Mouse (Mus musculus): ENCODE results near the gene Slc7a1.
"Not testable (repeated sequence)": the region's sequence is repeated elsewhere in the genome, so short reads cannot be mapped to it uniquely, and the experiment has no call there.

The Slc7a1 gene

GRCm38 (mm10) chr5:148328982-148329381, 70.7 kb downstream of the Slc7a1 start:
- no peak for DNase-seq (ENCODE audit: extremely low spot score)

- not testable (repeated sequence) for DNase-seq (ENCODE audit: extremely low spot score)
Measured at GRCm38 (mm10) chr5:148326295-148326694, 73.4 kb downstream of the Slc7a1 start.

DNA sequence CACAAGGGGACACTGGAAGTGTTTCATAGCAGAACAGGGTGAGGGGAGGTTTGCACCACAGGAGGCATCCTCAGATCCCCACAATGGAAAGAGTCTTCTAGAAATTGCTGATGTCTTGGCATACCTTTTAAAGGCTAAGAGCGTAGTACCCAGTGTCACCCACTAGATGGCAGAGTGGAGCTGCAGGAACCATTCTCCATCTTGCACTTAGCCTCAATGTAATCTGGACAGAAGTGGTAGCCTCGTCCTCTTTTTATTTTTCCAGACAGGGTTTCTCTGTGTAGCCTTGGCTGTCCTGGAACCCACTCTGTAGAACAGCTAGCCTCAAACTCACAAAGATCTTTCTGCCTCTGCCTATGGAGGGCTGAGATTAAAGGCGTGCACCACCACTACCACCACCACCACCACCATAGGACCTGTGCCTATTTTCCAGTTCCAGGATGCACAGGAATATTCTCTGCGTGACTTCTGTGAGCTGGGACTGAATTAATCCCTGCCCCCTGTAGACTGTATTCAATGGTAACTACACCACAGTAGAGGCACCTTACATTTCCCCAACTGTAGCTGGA, 74.3 kb downstream of the Slc7a1 start:
- DNase-seq (ENCODE audit: extremely low spot score) = peak; percentile 39

- DNase-seq (ENCODE audit: extremely low spot score) = no peak
Measured at GRCm38 (mm10) chr5:148314931-148315330, 84.8 kb downstream of the Slc7a1 start.

DNA sequence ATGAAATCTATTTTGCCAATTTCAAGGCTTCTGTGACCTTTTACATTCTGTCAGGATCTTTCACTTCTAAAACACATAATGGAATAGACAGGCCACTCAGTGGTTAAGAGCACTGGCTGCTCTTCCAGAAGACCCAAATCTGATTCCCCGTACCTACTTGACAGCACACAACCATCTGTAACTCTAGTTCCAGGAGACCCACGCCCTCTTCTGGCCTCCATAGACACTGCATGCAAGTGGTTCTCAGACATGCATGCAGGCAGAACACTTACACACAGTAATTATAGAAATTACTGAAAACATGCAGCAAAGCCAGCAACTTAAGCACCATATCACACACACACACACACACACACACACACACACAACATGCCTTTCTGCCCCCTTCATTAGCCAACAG, 87.3 kb downstream of the Slc7a1 start:
- no peak for DNase-seq (ENCODE audit: extremely low spot score)

DNA sequence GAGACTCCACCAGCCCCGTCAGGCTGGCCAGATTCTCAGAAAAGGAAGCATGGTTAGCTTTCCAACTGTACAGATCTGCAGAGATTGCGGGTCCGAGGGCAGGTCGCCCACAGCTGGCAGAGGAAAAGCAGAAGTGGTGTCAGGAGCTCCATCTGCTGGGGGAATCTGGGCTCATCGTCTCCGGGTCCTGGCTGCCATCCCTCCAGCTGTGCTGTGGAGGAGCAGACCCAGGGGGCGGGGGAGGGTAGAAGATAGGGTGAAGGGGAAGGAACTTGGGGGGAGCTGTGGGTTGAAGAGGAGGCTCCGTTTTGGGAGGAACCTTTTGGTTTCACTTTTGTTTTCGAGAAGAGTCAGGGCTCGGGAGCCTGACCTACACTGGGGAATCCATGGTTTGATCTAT, 88.9 kb downstream of the Slc7a1 start:
- no peak for DNase-seq (ENCODE audit: extremely low spot score)

- DNase-seq (ENCODE audit: extremely low spot score) = no peak
Measured at GRCm38 (mm10) chr5:148304112-148304511, 95.6 kb downstream of the Slc7a1 start.

DNA sequence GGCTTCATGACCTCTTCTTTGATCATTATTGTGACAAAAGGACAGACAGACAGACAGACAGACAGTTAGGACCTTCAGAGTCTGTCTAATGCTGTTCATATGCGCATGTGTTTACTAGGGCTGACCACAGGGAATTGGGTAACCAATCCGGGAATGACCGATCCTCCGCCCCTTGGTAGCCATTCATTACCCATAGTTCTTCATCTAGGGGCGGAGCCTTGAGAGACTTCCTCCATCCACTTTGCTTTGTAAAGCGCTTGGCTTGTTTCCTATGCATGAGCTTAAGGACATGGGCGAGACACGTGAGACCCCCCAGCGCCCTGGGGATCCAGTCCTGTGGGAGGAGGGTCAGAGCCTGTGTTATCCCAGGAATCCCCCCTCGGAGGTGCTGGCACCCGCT, 96.7 kb downstream of the Slc7a1 start:
- DNase-seq (ENCODE audit: extremely low spot score) = no peak

GRCm38 (mm10) chr5:148293346-148293745, 106.4 kb downstream of the Slc7a1 start:
- peak; percentile 13 for DNase-seq (ENCODE audit: extremely low spot score)

GRCm38 (mm10) chr5:148292862-148293261, 106.8 kb downstream of the Slc7a1 start:
- no peak for DNase-seq (ENCODE audit: extremely low spot score)

DNA sequence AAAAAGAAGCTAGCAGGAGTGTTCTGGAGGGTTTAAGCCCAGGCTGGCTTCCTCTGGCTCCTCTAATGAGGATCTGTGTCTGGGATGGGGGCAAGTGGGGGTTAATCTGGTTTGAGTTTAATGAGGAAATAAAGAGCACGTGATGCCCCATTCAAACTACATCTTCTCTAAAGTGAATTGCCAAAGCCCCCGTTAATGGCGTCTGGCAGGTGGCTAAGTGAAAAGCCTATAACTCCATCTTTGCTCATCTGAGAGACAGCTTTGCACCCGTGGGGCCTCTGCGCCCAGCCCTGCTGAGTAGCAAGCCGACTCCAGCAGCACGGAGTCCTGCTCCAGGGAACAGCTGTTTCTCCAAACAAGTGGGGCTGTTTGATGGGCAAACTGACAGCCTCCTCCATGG, 109.8 kb downstream of the Slc7a1 start:
- DNase-seq (ENCODE audit: extremely low spot score) = no peak

GRCm38 (mm10) chr5:148288804-148289203, 110.9 kb downstream of the Slc7a1 start:
- DNase-seq (ENCODE audit: extremely low spot score) = no peak

- DNase-seq (ENCODE audit: extremely low spot score) = no peak
Measured at GRCm38 (mm10) chr5:148287529-148287928, 112.2 kb downstream of the Slc7a1 start.

GRCm38 (mm10) chr5:148283584-148283983, 116.1 kb downstream of the Slc7a1 start:
- no peak for DNase-seq (ENCODE audit: extremely low spot score)

- no peak for DNase-seq (ENCODE audit: extremely low spot score)
Measured at GRCm38 (mm10) chr5:148283177-148283576, 116.5 kb downstream of the Slc7a1 start.

GRCm38 (mm10) chr5:148282631-148283030, 117.1 kb downstream of the Slc7a1 start:
- DNase-seq (ENCODE audit: extremely low spot score) = no peak

GRCm38 (mm10) chr5:148282093-148282492, 117.6 kb downstream of the Slc7a1 start:
- no peak for DNase-seq (ENCODE audit: extremely low spot score)

GRCm38 (mm10) chr5:148280321-148280720, 119.4 kb downstream of the Slc7a1 start:
- DNase-seq (ENCODE audit: extremely low spot score) = no peak

DNA sequence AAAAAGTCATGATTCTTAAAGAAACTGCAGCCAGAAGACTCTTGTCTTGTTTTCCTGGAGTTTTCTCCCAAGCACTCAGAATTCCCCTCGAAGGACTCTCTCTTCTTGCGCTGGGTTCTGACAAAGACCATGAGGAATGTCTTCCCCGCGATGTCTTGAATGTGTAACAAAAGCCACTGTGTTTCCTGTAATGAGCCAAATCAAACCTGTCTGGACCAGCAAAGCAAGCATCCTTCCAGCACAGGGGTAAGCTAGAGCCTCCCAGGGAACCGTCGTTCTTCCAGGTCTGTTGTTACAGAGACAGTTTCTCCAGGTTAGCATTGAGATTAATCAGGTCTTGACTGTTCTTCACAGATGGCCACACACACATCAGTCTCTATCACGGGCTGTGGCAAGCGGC, 121.5 kb downstream of the Slc7a1 start:
- DNase-seq (ENCODE audit: extremely low spot score) = no peak

All from embryo, embryonic 9.5 days (tissue).